Mouse (Mus musculus) hindbrain, embryonic 15.5 days (tissue): ENCODE measurements around the gene Pcca. TPM values are rescaled to one million over a fixed set of nuclear protein-coding genes. Genes with fewer than 3 reads are reported as not detected.

ENCODE experiments used
- ATAC-seq: fragments of 200-750 bp; cut with Nextera tagmentation; 2 replicates; pipeline ENCODE4 v1.8.0; 2017; ENCODE audit warnings: low read depth, moderate number of reproducible peaks, moderate TSS enrichment; ENCODE audit not compliant: low FRiP score
- H3K27ac ChIP-seq: fragments of 300-500 bp; sonication (generic); replicated peaks from 2 replicates; pipeline ENCODE4 v1.5.1; 2015; ENCODE audit warnings: mild to moderate bottlenecking, inconsistent platforms
- H3K27me3 ChIP-seq: fragments of 300-500 bp; sonication (generic); 2 replicates; pipeline ENCODE4 v1.6.1; 2015; ENCODE audit warnings: control low read depth, inconsistent platforms
- H3K36me3 ChIP-seq: fragments of 300-500 bp; sonication (generic); 2 replicates; pipeline ENCODE4 v1.6.1; 2015; ENCODE audit warnings: control low read depth, inconsistent platforms
- H3K4me1 ChIP-seq: fragments of 300-500 bp; sonication (generic); replicated peaks from 2 replicates; pipeline ENCODE4 v1.6.1; 2015; ENCODE audit warnings: control low read depth, inconsistent platforms
- H3K4me2 ChIP-seq: fragments of 300-500 bp; sonication (generic); 2 replicates; pipeline ENCODE4 v1.6.1; 2015; ENCODE audit warnings: moderate library complexity, mild to moderate bottlenecking, inconsistent platforms
- H3K4me3 ChIP-seq: fragments of 300-500 bp; sonication (generic); 2 replicates; pipeline ENCODE4 v1.5.1; 2015; ENCODE audit warnings: mild to moderate bottlenecking, inconsistent platforms
- H3K9ac ChIP-seq: fragments of 300-500 bp; sonication (generic); 2 replicates; pipeline ENCODE4 v1.6.1; 2015; ENCODE audit warnings: inconsistent platforms
- H3K9me3 ChIP-seq: fragments of 300-500 bp; sonication (generic); 2 replicates; pipeline ENCODE4 v1.6.1; 2016; ENCODE audit warnings: control low read depth, inconsistent platforms
- WGBS: fragments of 180-500 bp; shearing (Covaris S2); methylation state at CpG from one replicate; pipeline ENCODE4 v1.1.7; 2015; 5-methylcytosine and 5-hydroxymethylcytosine counted together
- polyA plus RNA-seq: library from polyadenylated mRNA; unstranded; fragments of >200 nt; fragmentation: Nextera tagmentation; extraction: Ambion mirVana; gene quantifications from 2 replicates; pipeline ENCODE4 v1.2.1, GENCODE M21; 2015

Pcca gene
- polyA plus RNA-seq, 1 experiment from 2014 or later, result 29.0 TPM

- no peaks in the 10 kb centered on the region for H3K27me3 ChIP-seq
- no peak overlapping the region for H3K4me3 ChIP-seq
- peaks cover 15% of the 10 kb centered on the region; the same call in 1 of the 2 replicates for H3K4me1 ChIP-seq
- 0 out of 2 replicates have a peak overlapping the region, but pooled peaks have one; percentile 4 for H3K27ac ChIP-seq
- H3K9me3 ChIP-seq, result no peaks in the 10 kb centered on the region
- 0 out of 2 replicates have a peak, but pooled peaks cover 2% of the 10 kb centered on the region for H3K36me3 ChIP-seq
- ATAC-seq, result peak; percentile 65; the same call in 1 of the 2 replicates
- H3K4me2 ChIP-seq, result no peak overlapping the region
- no peak overlapping the region for H3K9ac ChIP-seq
- 60% methylated on average over 4 of the region's 4 CpGs for WGBS
These were observed 368.8 kb downstream of the Pcca start for GRCm38 (mm10) chr14:122902884-122903283.

- ATAC-seq, result no peak
- Histone ChIP-seq H3K27ac (no peak overlapping the region), H3K27me3 (no peaks in the 10 kb centered on the region), H3K4me3 (no peak overlapping the region), H3K4me2 (no peak overlapping the region), H3K9ac (no peak overlapping the region), H3K36me3 (0 out of 2 replicates have a peak, but pooled peaks cover 2% of the 10 kb centered on the region), H3K9me3 (no peaks in the 10 kb centered on the region), H3K4me1 (peaks cover 15% of the 10 kb centered on the region; the same call in 1 of the 2 replicates)
- WGBS, result 66% methylated on average over 2 of the region's 2 CpGs
These were observed 369.8 kb downstream of the Pcca start for GRCm38 (mm10) chr14:122903923-122904351.

- Histone ChIP-seq H3K9ac (no peak overlapping the region), H3K4me3 (no peak overlapping the region), H3K36me3 (0 out of 2 replicates have a peak, but pooled peaks cover 2% of the 10 kb centered on the region), H3K27ac (no peak overlapping the region), H3K27me3 (no peaks in the 10 kb centered on the region), H3K9me3 (no peaks in the 10 kb centered on the region), H3K4me2 (no peak overlapping the region), H3K4me1 (peaks cover 15% of the 10 kb centered on the region; the same call in 1 of the 2 replicates)
- ATAC-seq, result no peak
- 100% methylated on average over 1 of the region's 1 CpGs for WGBS
These were observed 370.9 kb downstream of the Pcca start for GRCm38 (mm10) chr14:122905007-122905406.

- Histone ChIP-seq H3K27me3 (peaks cover 9% of the 10 kb centered on the region; the same call in 1 of the 2 replicates), H3K4me1 (peaks cover 10% of the 10 kb centered on the region), H3K4me3 (no peak overlapping the region), H3K4me2 (no peak overlapping the region), H3K9me3 (no peaks in the 10 kb centered on the region), H3K9ac (no peak overlapping the region), H3K27ac (no peak overlapping the region), H3K36me3 (0 out of 2 replicates have a peak, but pooled peaks cover 2% of the 10 kb centered on the region)
- 94% methylated on average over 4 of the region's 4 CpGs for WGBS
- no peak for ATAC-seq
These were observed 374.0 kb downstream of the Pcca start for GRCm38 (mm10) chr14:122908075-122908474.

GRCm38 (mm10) chr14:122909368-122910091 lies 375.4 kb downstream of the Pcca start:
- ATAC-seq, result no peak
- peaks cover 14% of the 10 kb centered on the region for H3K4me1 ChIP-seq
- H3K27ac ChIP-seq, result no peak overlapping the region
- H3K36me3 ChIP-seq, result 0 out of 2 replicates have a peak, but pooled peaks cover 2% of the 10 kb centered on the region
- H3K4me2 ChIP-seq, result no peak overlapping the region
- H3K27me3 ChIP-seq, result peaks cover 9% of the 10 kb centered on the region; the same call in 1 of the 2 replicates
- no peaks in the 10 kb centered on the region for H3K9me3 ChIP-seq
- WGBS, result 88% methylated on average over 5 of the region's 5 CpGs
- no peak overlapping the region for H3K9ac ChIP-seq
- no peak overlapping the region for H3K4me3 ChIP-seq

- no peak overlapping the region for H3K4me2 ChIP-seq
- H3K4me3 ChIP-seq, result no peak overlapping the region
- no peak for ATAC-seq
- no peak overlapping the region for H3K27ac ChIP-seq
- 0 out of 2 replicates have a peak, but pooled peaks cover 2% of the 10 kb centered on the region for H3K36me3 ChIP-seq
- H3K27me3 ChIP-seq, result peaks cover 9% of the 10 kb centered on the region; the same call in 1 of the 2 replicates
- H3K9ac ChIP-seq, result no peak overlapping the region
- H3K9me3 ChIP-seq, result no peaks in the 10 kb centered on the region
- H3K4me1 ChIP-seq, result peaks cover 14% of the 10 kb centered on the region
These were observed 377.1 kb downstream of the Pcca start for GRCm38 (mm10) chr14:122911265-122911664.

GRCm38 (mm10) chr14:122912137-122912536 lies 378.0 kb downstream of the Pcca start:
- Histone ChIP-seq H3K4me2 (peak overlapping the region; percentile 99), H3K9me3 (no peaks in the 10 kb centered on the region), H3K4me3 (peak overlapping the region; percentile 81; the same call in 1 of the 2 replicates), H3K27me3 (peaks cover 9% of the 10 kb centered on the region; the same call in 1 of the 2 replicates), H3K27ac (no peak overlapping the region), H3K9ac (no peak overlapping the region), H3K36me3 (0 out of 2 replicates have a peak, but pooled peaks cover 2% of the 10 kb centered on the region), H3K4me1 (peaks cover 14% of the 10 kb centered on the region)
- ATAC-seq, result no peak
- WGBS, result 71% methylated on average over 1 of the region's 1 CpGs

- Histone ChIP-seq H3K4me3 (peak overlapping the region; percentile 81), H3K27ac (no peak overlapping the region; the same call in 1 of the 2 replicates), H3K4me1 (peaks cover 14% of the 10 kb centered on the region), H3K4me2 (peak overlapping the region; percentile 99), H3K36me3 (no peaks in the 10 kb centered on the region), H3K9me3 (no peaks in the 10 kb centered on the region), H3K9ac (peak overlapping the region; percentile 63), H3K27me3 (peaks cover 9% of the 10 kb centered on the region; the same call in 1 of the 2 replicates)
- under 1% methylated on average over 51 of the region's 58 CpGs for WGBS
- ATAC-seq, result peak; percentile 75
These were observed 378.8 kb downstream of the Pcca start for GRCm38 (mm10) chr14:122912812-122913498.

GRCm38 (mm10) chr14:122913657-122914056 lies 379.5 kb downstream of the Pcca start, which contains the start of gene Ggact:
Gene Ggact (minus strand): TSS chr14:122913757.
- no peak for ATAC-seq
- Histone ChIP-seq H3K4me1 (peaks cover 14% of the 10 kb centered on the region), H3K36me3 (no peaks in the 10 kb centered on the region), H3K4me3 (peak within 1 kb of the TSS; percentile 81), H3K9me3 (no peaks in the 10 kb centered on the region), H3K27me3 (peaks cover 9% of the 10 kb centered on the region; the same call in 1 of the 2 replicates), H3K4me2 (peak within 1 kb of the TSS; percentile 99), H3K27ac (no peak within 1 kb of the TSS; the same call in 1 of the 2 replicates), H3K9ac (peak within 1 kb of the TSS; percentile 63)
- WGBS, result 84% methylated on average over 6 of the region's 6 CpGs

GRCm38 (mm10) chr14:122917676-122918075 lies 383.6 kb downstream of the Pcca start:
- H3K9ac ChIP-seq, result no peak overlapping the region
- H3K27me3 ChIP-seq, result no peaks in the 10 kb centered on the region
- H3K27ac ChIP-seq, result no peak overlapping the region
- H3K4me2 ChIP-seq, result no peak overlapping the region
- H3K4me3 ChIP-seq, result no peak overlapping the region
- WGBS, result 97% methylated on average over 1 of the region's 1 CpGs
- no peaks in the 10 kb centered on the region for H3K9me3 ChIP-seq
- ATAC-seq, result no peak
- peaks cover 8% of the 10 kb centered on the region; the same call in 1 of the 2 replicates for H3K4me1 ChIP-seq
- H3K36me3 ChIP-seq, result no peaks in the 10 kb centered on the region; the same call in 1 of the 2 replicates

- Histone ChIP-seq H3K9ac (no peak overlapping the region), H3K9me3 (no peaks in the 10 kb centered on the region), H3K27me3 (no peaks in the 10 kb centered on the region), H3K4me1 (no peaks in the 10 kb centered on the region), H3K27ac (no peak overlapping the region), H3K36me3 (peaks cover 3% of the 10 kb centered on the region; the same call in 1 of the 2 replicates), H3K4me2 (no peak overlapping the region), H3K4me3 (no peak overlapping the region)
- ATAC-seq, result no peak
- WGBS, result 74% methylated on average over 5 of the region's 5 CpGs
These were observed 385.9 kb downstream of the Pcca start for GRCm38 (mm10) chr14:122920011-122920410.
